Mouse (Mus musculus) stomach, embryonic 15.5 days (tissue): ENCODE results near the gene Slc25a19. TPM values are rescaled to one million over a fixed set of nuclear protein-coding genes. Genes with fewer than 3 reads are reported as not detected.

ENCODE experiments used
- ATAC-seq: fragments of 200-750 bp; cut with Nextera tagmentation; 2 replicates; pipeline ENCODE4 v1.8.0; 2017; ENCODE audit warnings: low read depth, moderate number of reproducible peaks, moderate TSS enrichment; ENCODE audit not compliant: insufficient read depth, low FRiP score
- H3K27ac ChIP-seq: fragments of 300-500 bp; sonication (generic); 2 replicates; pipeline ENCODE4 v1.5.1; 2015; ENCODE audit warnings: mild to moderate bottlenecking, inconsistent platforms
- H3K27me3 ChIP-seq: fragments of 300-500 bp; sonication (generic); replicated peaks from 2 replicates; pipeline ENCODE4 v1.6.1; 2015; ENCODE audit warnings: inconsistent platforms
- H3K36me3 ChIP-seq: fragments of 300-500 bp; sonication (generic); 2 replicates; pipeline ENCODE4 v1.6.1; 2015; ENCODE audit warnings: inconsistent platforms
- H3K4me1 ChIP-seq: fragments of 300-500 bp; sonication (generic); 2 replicates; pipeline ENCODE4 v1.6.1; 2015; ENCODE audit warnings: inconsistent platforms
- H3K4me2 ChIP-seq: fragments of 300-500 bp; sonication (generic); 2 replicates; pipeline ENCODE4 v1.6.1; 2015; ENCODE audit warnings: mild to moderate bottlenecking, inconsistent platforms
- H3K4me3 ChIP-seq: fragments of 300-500 bp; sonication (generic); replicated peaks from 2 replicates; pipeline ENCODE4 v1.5.1; 2015; ENCODE audit warnings: inconsistent platforms
- H3K9ac ChIP-seq: fragments of 300-500 bp; sonication (generic); 2 replicates; pipeline ENCODE4 v1.6.1; 2015; ENCODE audit warnings: inconsistent platforms
- H3K9me3 ChIP-seq: fragments of 300-500 bp; sonication (generic); 2 replicates; pipeline ENCODE4 v1.6.1; 2016; ENCODE audit warnings: inconsistent platforms
- WGBS: fragments of 180-500 bp; shearing (Covaris S2); methylation state at CpG from one replicate; pipeline ENCODE4 v1.1.7; 2015; 5-methylcytosine and 5-hydroxymethylcytosine counted together
- polyA plus RNA-seq: library from polyadenylated mRNA; unstranded; fragments of >200 nt; fragmentation: Nextera tagmentation; extraction: Ambion mirVana; gene quantifications from 2 replicates; pipeline ENCODE4 v1.2.1, GENCODE M21; 2015

The Slc25a19 gene
- polyA plus RNA-seq, 1 experiment from 2014 or later: 21.5 TPM

DNA sequence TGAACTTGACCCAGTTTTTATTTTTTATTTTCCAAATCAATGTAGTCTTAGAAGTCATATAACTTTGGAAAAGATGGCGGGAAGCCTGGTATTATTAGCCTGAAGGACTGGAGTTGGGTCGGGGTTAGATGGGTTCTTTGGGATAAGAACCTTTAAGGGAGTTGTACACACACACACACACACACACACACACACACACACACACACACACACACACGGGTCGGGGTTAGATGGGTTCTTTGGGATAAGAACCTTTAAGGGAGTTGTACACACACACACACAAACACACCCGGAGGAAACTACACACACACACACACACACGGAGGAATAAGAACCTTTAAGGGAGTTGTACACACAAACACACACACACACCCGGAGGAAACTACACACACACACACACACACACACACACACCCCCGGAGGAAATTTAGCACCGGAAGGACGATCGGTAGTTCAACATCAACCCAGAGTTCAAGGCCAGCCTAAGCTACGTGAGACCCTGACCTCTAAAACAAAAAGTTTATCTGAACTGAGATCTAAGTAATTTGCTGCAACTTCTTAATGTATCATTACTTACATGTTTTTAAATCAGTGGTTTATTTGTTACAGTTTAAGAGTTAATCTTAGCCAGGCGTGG is 488 bp upstream of the Slc25a19 start:
- H3K4me1 ChIP-seq: peaks cover 3% of the 10 kb centered on the region; the same call in 1 of the 2 replicates
- H3K9me3 ChIP-seq: no peaks in the 10 kb centered on the region
- H3K27ac ChIP-seq: no peak overlapping the region; the same call in 1 of the 2 replicates
- no peaks in the 10 kb centered on the region for H3K27me3 ChIP-seq
- 45% methylated on average over 13 of the region's 13 CpGs for WGBS
- no peaks in the 10 kb centered on the region for H3K36me3 ChIP-seq
- H3K4me3 ChIP-seq: peak overlapping the region; percentile 81
- no peak for ATAC-seq
- peak overlapping the region; percentile 48 for H3K4me2 ChIP-seq
- no peak overlapping the region for H3K9ac ChIP-seq

DNA sequence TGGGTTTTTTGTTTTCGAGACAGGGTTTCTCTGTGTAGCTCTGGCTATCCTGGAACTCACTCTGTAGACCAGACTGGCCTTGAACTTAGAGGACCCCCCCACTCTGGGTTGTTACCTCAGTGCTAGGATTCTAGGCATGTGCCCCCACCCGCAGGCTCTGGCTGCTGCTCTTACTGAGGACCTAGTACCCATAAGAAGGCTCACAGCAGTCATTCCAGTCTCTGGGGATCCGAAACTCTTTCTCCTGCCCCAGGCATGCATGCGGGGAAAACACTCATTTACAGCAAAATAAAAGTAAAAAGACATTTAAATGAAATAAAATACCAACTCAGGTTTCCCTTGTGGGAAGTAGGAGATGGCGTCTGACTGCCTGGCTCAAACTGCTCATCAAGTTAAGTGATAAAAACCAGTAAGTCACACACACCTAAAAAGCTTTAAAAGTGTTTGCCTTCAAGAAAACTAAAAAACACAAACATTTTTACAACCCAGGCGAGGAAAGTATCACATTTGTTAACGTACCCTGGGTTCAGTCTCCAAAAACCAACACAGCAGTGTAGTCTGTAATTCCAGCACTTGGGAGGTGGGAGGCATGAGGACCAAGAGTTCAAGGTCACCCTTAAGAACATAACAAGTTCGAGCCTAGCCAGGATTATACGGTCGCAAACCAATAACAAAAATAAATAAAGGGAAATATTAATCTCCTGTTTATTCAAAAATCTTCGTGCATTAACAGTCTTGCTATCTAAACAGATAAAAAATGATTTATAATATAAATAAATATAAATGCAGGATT is 1.1 kb downstream of the Slc25a19 start:
- Histone ChIP-seq H3K9me3 (no peaks in the 10 kb centered on the region), H3K4me3 (peak overlapping the region; percentile 81), H3K9ac (peak overlapping the region; percentile 60), H3K27me3 (no peaks in the 10 kb centered on the region), H3K4me2 (peak overlapping the region; percentile 94), H3K27ac (no peak overlapping the region), H3K4me1 (peaks cover 3% of the 10 kb centered on the region; the same call in 1 of the 2 replicates), H3K36me3 (peaks cover 4% of the 10 kb centered on the region; the same call in 1 of the 2 replicates)
- WGBS: 44% methylated on average over 11 of the region's 11 CpGs
- ATAC-seq: no peak

DNA sequence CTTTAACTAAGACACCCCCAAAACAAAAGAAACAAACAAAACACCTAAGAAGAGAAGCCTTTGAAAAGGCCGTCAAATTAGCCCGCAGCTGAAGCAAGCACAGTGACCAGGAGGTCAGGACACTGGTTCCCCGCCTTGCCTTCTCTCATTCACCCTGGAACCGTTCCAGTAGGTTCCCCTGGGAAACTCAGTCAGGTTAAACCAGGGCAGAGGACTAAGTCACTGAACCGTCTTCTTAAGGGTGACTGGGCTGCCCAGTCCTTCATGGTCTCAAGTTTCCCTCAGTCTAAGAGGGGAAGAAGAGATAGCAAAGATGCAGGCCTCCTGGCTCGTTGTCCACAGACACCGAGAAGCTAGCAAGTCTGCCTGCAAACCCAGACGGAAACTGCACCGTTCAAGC is 2.2 kb downstream of the Slc25a19 start:
- WGBS: 76% methylated on average over 9 of the region's 9 CpGs
- no peak overlapping the region for H3K27ac ChIP-seq
- no peak for ATAC-seq
- no peak overlapping the region for H3K4me2 ChIP-seq
- no peak overlapping the region for H3K9ac ChIP-seq
- no peaks in the 10 kb centered on the region for H3K27me3 ChIP-seq
- H3K36me3 ChIP-seq: peaks cover 4% of the 10 kb centered on the region; the same call in 1 of the 2 replicates
- no peak overlapping the region for H3K4me3 ChIP-seq
- peaks cover 3% of the 10 kb centered on the region; the same call in 1 of the 2 replicates for H3K4me1 ChIP-seq
- H3K9me3 ChIP-seq: no peaks in the 10 kb centered on the region

DNA sequence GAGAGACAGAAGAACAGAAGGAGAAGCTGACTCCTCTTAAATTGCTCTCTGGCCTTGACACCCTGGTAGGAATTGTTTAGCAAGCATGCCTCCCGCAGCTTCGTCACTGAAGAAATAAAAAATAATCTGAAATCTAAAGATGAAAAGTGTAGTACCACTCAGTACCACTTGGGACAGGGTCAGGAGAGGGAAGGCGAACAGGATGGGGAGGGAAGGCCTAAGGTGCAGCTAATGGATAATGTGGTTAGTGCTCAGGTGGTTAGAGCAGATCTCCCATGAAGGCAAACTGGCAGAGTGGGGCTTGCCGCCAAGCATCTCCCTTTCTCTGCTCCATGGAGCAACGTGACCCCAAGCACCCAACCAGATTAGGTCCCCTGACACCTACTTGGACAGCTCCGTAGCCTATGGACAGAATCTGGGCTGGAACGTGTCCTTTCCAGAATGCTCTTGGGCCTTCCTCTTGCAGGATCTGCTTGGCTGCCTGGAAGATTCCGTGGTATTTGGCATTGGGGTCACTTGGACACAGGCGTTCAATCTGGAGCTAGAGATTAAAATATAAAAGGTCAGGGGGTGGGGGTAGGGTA is 4.5 kb downstream of the Slc25a19 start:
- no peak overlapping the region for H3K4me3 ChIP-seq
- H3K4me2 ChIP-seq: no peak overlapping the region
- no peaks in the 10 kb centered on the region for H3K9me3 ChIP-seq
- H3K36me3 ChIP-seq: peaks cover 4% of the 10 kb centered on the region; the same call in 1 of the 2 replicates
- H3K27ac ChIP-seq: no peak overlapping the region
- ATAC-seq: no peak
- no peaks in the 10 kb centered on the region for H3K27me3 ChIP-seq
- 75% methylated on average over 9 of the region's 9 CpGs for WGBS
- peaks cover 3% of the 10 kb centered on the region; the same call in 1 of the 2 replicates for H3K4me1 ChIP-seq
- H3K9ac ChIP-seq: no peak overlapping the region

DNA sequence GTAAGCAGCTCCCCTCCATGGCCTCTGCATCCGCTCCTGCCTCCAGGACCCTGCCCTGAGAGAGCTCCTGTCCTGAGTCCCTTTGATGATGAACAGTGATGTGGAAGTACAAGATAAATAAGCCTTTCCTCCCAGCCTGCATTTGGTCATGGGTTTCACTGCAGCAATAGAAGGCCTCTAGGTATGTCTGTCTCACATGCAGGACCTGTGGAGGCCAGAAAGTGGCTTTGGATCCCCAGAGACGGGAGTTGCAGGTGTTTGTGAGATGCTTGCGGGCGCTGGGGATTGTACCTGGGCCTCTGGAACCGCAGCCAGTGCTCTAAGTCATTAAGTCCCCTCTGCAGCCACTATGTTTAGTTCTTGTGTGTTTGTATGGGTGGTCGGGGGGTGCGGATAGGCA is 8.1 kb downstream of the Slc25a19 start:
- no peak for ATAC-seq
- Histone ChIP-seq H3K36me3 (peaks cover 9% of the 10 kb centered on the region), H3K4me2 (no peak overlapping the region), H3K4me3 (no peak overlapping the region), H3K9me3 (no peaks in the 10 kb centered on the region), H3K4me1 (0 out of 2 replicates have a peak, but pooled peaks cover 6% of the 10 kb centered on the region), H3K27ac (no peak overlapping the region), H3K9ac (no peak overlapping the region), H3K27me3 (no peaks in the 10 kb centered on the region)
- 90% methylated on average over 7 of the region's 7 CpGs for WGBS

DNA sequence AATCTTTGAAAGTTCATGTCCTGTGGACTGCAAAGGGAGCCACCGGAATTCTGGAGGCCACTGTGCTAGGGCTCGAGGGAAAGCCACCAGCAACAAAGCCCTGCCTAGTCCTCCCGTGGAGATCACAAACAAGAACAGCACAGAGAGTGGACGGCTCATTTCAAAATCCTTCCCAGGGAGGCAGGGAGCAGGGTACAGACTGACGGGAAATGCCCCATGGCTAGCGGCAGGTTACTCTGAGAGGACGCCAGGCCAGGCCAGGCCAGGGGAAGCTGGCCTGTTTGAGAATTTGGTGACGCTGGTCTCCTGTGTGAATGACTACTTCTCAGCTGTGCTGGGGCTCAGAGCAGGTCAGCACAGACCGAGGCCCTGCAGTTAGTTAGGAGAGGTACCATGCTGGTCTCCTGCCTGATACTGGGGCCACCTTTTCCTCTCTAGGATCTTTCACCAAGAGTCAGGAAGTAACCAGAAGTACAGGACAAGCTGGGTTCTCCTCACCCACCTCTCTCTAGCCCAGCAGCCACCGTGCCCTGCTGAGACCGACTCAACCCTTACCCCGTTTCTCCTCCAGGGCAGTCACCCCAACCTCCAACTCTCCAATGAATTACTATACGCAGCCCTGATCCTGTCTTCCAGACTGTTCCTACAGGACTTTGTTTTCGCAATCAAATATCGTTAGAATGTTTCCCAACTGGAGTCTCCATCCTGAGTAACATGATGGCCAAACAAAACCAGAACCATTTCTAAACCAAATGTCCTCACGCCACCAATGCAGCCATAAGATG is 9.2 kb downstream of the Slc25a19 start:
- 89% methylated on average over 16 of the region's 16 CpGs for WGBS
- H3K36me3 ChIP-seq: peaks cover 9% of the 10 kb centered on the region

DNA sequence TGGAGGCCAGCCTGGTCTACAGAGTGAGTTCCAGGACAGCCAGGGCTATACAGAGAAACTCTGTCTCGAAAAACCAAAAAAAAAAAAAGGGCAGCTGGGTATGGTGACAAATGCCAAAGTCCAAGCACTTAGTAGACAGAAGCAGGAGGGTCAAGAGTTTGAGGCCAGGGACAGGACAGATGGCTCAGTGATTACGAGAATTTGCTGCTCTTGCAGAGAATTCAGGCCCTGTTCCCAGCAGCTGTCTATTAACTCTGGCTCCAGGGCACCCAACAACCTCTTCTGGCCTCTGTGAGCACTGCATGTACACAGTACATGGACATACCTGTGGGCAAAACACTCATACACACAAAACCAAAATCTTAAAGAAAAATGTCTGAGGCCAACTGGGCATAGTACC is 10.1 kb downstream of the Slc25a19 start:
- WGBS: 66% methylated on average over 2 of the region's 2 CpGs
- no peak for ATAC-seq
- no peak overlapping the region for H3K27ac ChIP-seq
- no peaks in the 10 kb centered on the region for H3K9me3 ChIP-seq
- no peak overlapping the region for H3K4me3 ChIP-seq
- peaks cover 12% of the 10 kb centered on the region; the same call in 1 of the 2 replicates for H3K4me1 ChIP-seq
- no peak overlapping the region for H3K4me2 ChIP-seq
- no peaks in the 10 kb centered on the region for H3K27me3 ChIP-seq
- peaks cover 9% of the 10 kb centered on the region for H3K36me3 ChIP-seq
- no peak overlapping the region for H3K9ac ChIP-seq

More for the DNA sequence above, 9.2 kb downstream of the Slc25a19 start:
- Histone ChIP-seq H3K4me1 (0 out of 2 replicates have a peak, but pooled peaks cover 6% of the 10 kb centered on the region), H3K9me3 (no peaks in the 10 kb centered on the region), H3K4me2 (no peak overlapping the region), H3K4me3 (no peak overlapping the region), H3K27ac (no peak overlapping the region), H3K9ac (no peak overlapping the region), H3K27me3 (no peaks in the 10 kb centered on the region)
- ATAC-seq: no peak

DNA sequence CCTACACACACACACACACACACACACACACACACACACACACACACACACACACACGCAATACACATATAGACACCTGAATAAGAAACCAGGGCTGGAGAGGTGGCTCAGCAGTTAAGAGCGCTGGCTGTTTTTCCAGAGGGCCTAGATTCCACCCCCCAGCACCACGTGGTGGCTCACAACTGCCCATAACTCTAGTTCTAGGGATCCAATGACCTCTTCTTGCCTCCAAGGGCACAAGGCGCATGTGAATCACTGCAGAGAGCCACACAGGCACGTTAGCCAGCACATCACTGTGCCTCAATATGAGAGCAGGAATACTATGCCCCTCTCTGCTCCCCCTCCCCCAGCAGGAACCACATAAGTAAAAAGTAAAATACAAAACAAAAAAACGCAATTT is 11.2 kb downstream of the Slc25a19 start:
- Histone ChIP-seq H3K27ac (no peak overlapping the region), H3K9me3 (no peaks in the 10 kb centered on the region), H3K9ac (no peak overlapping the region), H3K36me3 (peaks cover 5% of the 10 kb centered on the region; the same call in 1 of the 2 replicates), H3K27me3 (no peaks in the 10 kb centered on the region), H3K4me2 (no peak overlapping the region), H3K4me1 (peaks cover 15% of the 10 kb centered on the region; the same call in 1 of the 2 replicates), H3K4me3 (no peak overlapping the region)
- ATAC-seq: no peak
- WGBS: 77% methylated on average over 6 of the region's 6 CpGs

DNA sequence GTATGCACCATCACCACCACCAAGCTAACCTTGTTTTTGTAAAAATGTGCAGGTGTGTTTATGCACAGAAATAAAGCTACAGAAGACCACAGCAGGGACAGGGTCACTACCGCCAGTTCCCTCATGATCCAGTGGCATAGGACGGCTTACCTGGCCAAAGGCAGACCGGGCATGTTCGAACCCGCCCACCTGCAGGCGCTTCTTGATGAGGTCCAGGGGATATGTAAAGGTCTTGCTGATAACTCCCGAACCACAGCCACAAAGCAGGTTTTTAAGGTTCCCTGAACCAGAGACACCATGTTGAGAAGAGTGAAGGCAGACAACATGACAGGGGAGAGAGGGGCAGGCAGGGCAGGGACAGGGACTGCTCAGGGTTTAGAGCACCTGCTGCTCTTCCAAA is 11.7 kb downstream of the Slc25a19 start:
- Histone ChIP-seq H3K4me3 (no peak overlapping the region), H3K36me3 (peaks cover 5% of the 10 kb centered on the region; the same call in 1 of the 2 replicates), H3K9me3 (no peaks in the 10 kb centered on the region), H3K27me3 (no peaks in the 10 kb centered on the region), H3K4me1 (peaks cover 19% of the 10 kb centered on the region; the same call in 1 of the 2 replicates), H3K27ac (no peak overlapping the region), H3K4me2 (no peak overlapping the region), H3K9ac (no peak overlapping the region)
- no peak for ATAC-seq
- 88% methylated on average over 7 of the region's 7 CpGs for WGBS

DNA sequence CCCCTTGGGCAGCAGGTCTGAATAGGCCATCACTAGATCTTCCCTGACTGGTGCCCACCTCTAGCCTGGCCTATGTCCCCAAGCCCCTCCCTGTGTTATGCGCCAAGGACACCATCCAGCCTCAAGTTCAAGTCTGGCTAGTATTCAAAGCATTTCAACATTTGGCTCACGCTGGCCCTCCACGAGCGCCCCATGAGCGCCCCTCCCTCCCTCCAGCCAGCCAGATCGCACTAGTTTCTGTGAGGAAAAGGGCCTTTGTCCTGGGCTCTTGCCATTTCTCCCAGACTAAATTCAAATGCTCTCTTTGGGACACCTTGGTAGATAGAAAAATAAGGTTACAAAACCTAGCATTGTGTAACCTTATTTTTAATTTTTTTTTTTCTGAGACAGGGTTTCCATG is 12.2 kb downstream of the Slc25a19 start:
- H3K36me3 ChIP-seq: peaks cover 5% of the 10 kb centered on the region; the same call in 1 of the 2 replicates
- no peaks in the 10 kb centered on the region for H3K27me3 ChIP-seq
- no peak for ATAC-seq
- H3K4me1 ChIP-seq: peaks cover 19% of the 10 kb centered on the region; the same call in 1 of the 2 replicates
- no peaks in the 10 kb centered on the region for H3K9me3 ChIP-seq
- no peak overlapping the region for H3K27ac ChIP-seq
- H3K9ac ChIP-seq: no peak overlapping the region
- H3K4me3 ChIP-seq: no peak overlapping the region
- 87% methylated on average over 6 of the region's 6 CpGs for WGBS
- H3K4me2 ChIP-seq: no peak overlapping the region

DNA sequence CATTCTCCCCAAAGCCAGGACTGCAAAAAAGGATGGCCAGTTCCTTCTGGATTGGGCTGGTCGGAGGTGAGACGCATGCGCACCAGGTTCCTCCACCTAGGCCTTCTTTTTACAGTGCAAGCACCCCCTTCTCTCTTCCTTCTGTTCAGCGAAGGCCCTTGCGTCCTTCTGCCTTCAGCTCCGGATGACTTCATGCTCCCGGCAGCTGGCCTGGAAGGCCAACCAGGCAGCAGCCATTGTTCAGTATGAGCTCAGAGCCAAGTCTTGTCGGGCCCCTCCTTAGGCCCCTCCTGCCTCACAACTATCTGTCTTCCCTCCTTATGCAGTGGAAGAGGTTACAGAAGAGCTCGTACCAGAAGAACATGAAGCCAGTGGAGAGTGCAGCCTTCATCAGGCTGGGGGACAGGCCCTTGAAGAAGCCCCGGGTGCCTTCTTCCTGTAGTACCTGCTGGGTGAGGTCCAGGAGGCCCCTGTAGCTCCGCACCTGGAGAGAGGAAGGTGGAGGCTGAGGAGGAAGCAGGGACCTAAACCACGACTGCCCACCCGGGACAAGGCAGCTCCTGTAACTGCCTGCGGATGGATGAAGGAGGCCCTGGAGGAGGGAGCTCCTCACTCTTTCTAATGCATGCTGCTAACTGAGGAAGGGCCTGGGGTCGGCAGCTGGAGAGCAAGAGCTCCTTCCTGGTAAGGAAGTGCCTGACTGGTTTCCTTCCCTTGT is 12.8 kb downstream of the Slc25a19 start:
- no peaks in the 10 kb centered on the region for H3K9me3 ChIP-seq
- H3K4me2 ChIP-seq: no peak overlapping the region
- ATAC-seq: no peak
- WGBS: 76% methylated on average over 15 of the region's 15 CpGs
- H3K27ac ChIP-seq: peak overlapping the region; percentile 27
- no peak overlapping the region for H3K9ac ChIP-seq
- H3K4me3 ChIP-seq: no peak overlapping the region
- peaks cover 19% of the 10 kb centered on the region; the same call in 1 of the 2 replicates for H3K4me1 ChIP-seq
- H3K36me3 ChIP-seq: peaks cover 5% of the 10 kb centered on the region; the same call in 1 of the 2 replicates
- no peaks in the 10 kb centered on the region for H3K27me3 ChIP-seq
